Mouse (Mus musculus): ENCODE results near the gene Yrdc.

Gene Yrdc

GRCm38 (mm10) chr4:124850933-124851658 lies 617 bp downstream of the Yrdc start, which contains the start of gene 1110065P20Rik:
1110065P20Rik (minus strand) TSS chr4:124851196.
- DNase-seq: peak; percentile 79

GRCm38 (mm10) chr4:124856294-124856693 lies 5.8 kb downstream of the Yrdc start:
- DNase-seq: no peak

- DNase-seq: no peak
Observed at GRCm38 (mm10) chr4:124858370-124858769, 7.9 kb downstream of the Yrdc start.

- no peak for DNase-seq
Observed at GRCm38 (mm10) chr4:124860446-124860845, 10.0 kb downstream of the Yrdc start.

GRCm38 (mm10) chr4:124861283-124862188 lies 11.1 kb downstream of the Yrdc start, which contains the start of gene Maneal:
Maneal (minus strand) TSS chr4:124862171.
- no peak for DNase-seq

GRCm38 (mm10) chr4:124872719-124873118 lies 22.2 kb downstream of the Yrdc start:
- no peak for DNase-seq

- no peak for DNase-seq
Observed at GRCm38 (mm10) chr4:124880599-124880998, 30.1 kb downstream of the Yrdc start, which contains the start of gene Epha10. Epha10 (plus strand) TSS chr4:124880899.

GRCm38 (mm10) chr4:124881341-124881908 lies 30.9 kb downstream of the Yrdc start:
- DNase-seq: peak; percentile 87

GRCm38 (mm10) chr4:124882151-124882729 lies 31.8 kb downstream of the Yrdc start:
- DNase-seq: peak; percentile 36

GRCm38 (mm10) chr4:124888702-124889101 lies 38.2 kb downstream of the Yrdc start:
- no peak for DNase-seq

GRCm38 (mm10) chr4:124889935-124890334 lies 39.5 kb downstream of the Yrdc start:
- no peak for DNase-seq

- no peak for DNase-seq
Observed at GRCm38 (mm10) chr4:124890831-124891230, 40.4 kb downstream of the Yrdc start.

GRCm38 (mm10) chr4:124893769-124894168 lies 43.3 kb downstream of the Yrdc start:
- DNase-seq: no peak

GRCm38 (mm10) chr4:124894508-124895428 lies 44.3 kb downstream of the Yrdc start:
- peak; percentile 86 for DNase-seq

- no peak for DNase-seq
Observed at GRCm38 (mm10) chr4:124898428-124898827, 47.9 kb downstream of the Yrdc start.

- no peak for DNase-seq
Observed at GRCm38 (mm10) chr4:124899906-124900305, 49.4 kb downstream of the Yrdc start.

All from right cerebral cortex, postnatal 25 days (tissue).